Mouse (Mus musculus) cerebellum, adult 2 months (tissue): ENCODE results near the gene Pitpna.

ENCODE experiments used
- CTCF ChIP-seq: fragments of 200-500 bp; IDR thresholded peaks from 2 replicates; pipeline ENCODE4 v1.5.1; 2011; ENCODE audit warnings: low read depth, mild to moderate bottlenecking, control low read depth, low read length, moderate library complexity, borderline replicate concordance; ENCODE audit not compliant: insufficient read depth
- POLR2A ChIP-seq: fragments of 200-500 bp; IDR thresholded peaks from 2 replicates; pipeline ENCODE4 v1.6.1; 2011; ENCODE audit warnings: low read length, control low read depth, borderline replicate concordance; ENCODE audit not compliant: insufficient read depth

DNA sequence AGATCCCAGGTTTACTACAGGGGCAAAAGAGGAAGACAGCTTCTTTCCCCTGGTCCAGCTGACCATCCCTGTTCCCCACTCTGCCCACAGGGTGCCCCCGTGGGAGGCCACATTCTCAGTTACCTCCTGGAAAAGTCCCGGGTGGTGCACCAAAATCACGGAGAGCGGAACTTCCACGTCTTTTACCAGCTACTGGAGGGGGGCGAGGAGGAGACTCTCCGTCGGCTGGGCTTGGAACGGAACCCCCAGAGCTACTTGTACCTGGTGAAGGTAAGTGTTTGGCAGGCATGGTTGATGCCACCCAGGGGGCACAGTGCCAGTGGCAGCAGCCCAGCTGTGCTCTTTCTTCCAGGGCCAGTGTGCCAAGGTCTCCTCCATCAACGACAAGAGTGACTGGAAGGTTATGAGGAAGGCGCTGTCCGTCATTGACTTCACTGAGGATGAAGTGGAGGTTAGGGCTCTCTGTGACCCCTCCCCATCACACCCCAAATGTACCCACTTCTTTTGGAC, 72.2 kb downstream of the Pitpna start:
- TF ChIP-seq CTCF (no peak), POLR2A (no peak)
